Mouse (Mus musculus) adrenal gland, adult 2 months (tissue): ENCODE measurements at regions not wholly inside any gene's neighbourhood (a gene's known extent, or its start where the extent isn't known, plus 50 kb on each side); places are given as distances from the start of the nearest gene placed in this dataset.

Experiments
- DNase-seq: peaks from one replicate; pipeline ENCODE4 v3.0.0; 2021

DNA sequence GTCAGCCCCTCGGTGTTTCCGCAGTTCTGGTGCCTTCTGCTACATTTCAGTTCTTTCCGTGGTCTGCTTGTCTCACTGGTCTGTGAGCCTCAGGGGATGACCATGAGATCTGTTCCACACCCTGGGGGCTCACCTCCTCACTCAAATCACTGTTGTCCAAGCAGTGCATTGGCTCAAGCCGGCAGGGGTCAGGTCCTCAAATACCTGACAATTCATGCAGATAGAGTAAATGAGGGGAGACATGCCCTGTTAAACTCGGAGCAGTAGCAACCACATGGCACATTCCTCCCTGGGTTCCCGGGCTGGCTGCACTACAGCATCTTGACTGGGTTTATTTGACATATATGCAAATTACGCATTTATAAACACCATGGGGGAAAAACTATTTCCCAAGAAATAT, 84.0 kb upstream of the Zmiz1 start:
- DNase-seq, result no peak

GRCm38 (mm10) chr14:25377091-25377490, 81.9 kb upstream of the Zmiz1 start:
- no peak for DNase-seq

DNA sequence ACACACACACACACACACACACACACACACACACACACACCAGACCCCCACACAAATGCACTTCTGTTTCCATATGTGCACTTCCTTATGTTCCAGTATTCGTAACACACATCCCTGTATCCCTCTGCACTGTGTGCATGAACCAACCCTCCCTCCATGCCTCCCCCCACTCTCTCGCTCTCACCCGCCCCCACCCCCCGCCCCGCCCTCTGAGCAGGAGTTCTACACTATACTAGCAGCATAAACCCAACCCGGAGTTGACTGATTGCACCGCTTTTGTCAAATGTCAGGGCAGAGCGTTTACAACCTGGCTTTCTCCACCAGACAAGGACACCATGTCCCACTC, 81.5 kb upstream of the Zmiz1 start:
- no peak for DNase-seq

DNA sequence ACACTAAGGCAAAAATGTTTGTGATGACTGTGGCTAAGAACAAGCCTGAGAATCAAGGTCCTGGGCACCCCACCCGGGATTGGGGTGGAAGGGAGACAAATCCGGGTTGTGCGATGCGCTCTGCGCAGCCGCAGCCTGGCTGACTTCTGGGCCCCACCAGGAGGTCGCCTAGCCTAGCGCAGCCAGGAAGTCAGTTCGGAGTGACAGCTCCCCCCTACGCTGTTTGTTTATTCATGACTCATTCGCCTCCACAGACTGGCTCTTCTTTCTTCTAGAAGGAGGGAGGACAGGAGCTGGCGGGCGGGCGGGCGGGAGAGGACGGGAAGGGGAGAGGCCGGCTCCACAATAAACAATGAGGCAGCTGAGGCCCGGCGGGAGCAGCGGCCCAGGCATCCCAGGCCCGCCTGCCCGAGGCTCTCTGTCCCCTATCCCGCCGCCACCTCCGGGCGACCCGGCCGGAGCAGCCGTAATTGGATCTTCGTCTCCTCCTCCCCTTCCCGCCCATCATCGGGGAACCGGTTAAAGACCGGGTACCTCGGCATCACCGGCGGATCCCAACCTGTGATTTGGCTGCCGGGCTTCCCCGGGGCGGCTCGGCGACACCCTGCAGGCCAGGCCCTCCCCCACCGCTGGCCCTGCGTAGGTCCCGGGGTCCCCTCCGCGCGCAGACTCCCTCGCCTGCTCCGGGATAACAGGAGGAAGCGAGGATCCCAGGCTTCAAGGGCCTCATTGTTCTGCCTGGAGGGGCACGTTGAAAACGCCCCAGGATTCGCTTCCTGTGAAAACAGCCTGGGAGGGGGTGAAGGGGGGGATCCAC, 80.9 kb upstream of the Zmiz1 start:
- DNase-seq, result peak; percentile 92

- peak; percentile 55 for DNase-seq
These were observed 80.2 kb upstream of the Zmiz1 start for GRCm38 (mm10) chr14:25378717-25379224.

GRCm38 (mm10) chr14:25383169-25383824, 75.7 kb upstream of the Zmiz1 start:
- no peak for DNase-seq

DNA sequence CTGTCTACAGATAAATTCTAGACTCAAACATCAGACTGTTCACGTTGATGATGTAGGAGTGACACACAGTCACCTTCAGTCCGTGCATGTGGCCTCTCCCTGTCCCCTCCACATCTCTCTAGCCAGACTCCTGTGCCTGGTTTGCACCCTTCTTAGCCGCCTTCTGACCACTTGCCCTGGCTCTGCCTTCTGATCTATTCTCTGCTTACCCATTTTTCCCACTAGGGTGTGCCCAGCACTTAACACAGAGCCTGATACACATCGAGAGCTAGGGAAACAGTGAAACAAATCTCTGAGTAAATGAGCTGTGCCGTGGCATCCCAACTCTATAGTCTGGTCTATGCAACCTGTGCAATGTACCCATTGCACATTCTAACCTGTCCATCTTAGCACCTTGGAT, 73.3 kb upstream of the Zmiz1 start:
- peak; percentile 32 for DNase-seq

DNA sequence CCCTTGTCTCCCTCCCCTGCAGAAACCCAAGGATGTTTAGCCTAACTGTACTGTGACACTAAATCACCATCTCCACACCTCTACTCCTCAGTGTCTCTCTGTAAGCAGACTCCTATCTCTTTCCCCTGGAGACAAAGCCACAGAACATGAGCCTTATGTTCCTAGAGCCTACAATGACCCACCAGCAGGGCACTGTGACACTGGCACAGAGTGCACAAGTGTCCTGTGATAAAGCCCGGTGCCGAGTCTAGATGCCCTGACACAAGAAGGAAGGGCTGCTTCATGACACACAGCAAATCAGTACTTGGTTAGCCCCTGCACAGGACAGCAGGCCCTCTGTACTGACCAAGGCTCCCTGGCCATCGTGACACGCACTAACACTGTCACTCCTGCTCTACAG, 71.2 kb upstream of the Zmiz1 start:
- no peak for DNase-seq

GRCm38 (mm10) chr14:25389314-25389713, 69.7 kb upstream of the Zmiz1 start:
- no peak for DNase-seq

DNA sequence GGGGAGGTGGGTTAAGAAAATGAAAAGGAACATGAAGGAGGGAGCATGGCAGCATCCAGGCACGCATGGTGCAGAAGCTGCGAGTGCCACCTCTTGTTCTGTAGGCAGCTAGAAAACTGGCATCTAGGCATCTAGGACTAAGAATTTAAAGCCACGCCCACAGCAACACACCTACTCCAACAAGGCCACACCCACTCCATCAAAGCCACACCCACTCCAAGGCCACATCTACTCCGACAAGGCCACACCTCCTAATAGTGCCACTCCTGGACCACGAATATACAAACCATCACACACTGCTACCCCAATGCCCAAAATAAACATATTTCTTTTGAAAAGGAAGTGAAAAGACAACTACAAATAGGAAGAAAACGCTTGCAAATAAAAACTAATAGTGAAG, 66.6 kb upstream of the Zmiz1 start:
- no peak for DNase-seq

DNA sequence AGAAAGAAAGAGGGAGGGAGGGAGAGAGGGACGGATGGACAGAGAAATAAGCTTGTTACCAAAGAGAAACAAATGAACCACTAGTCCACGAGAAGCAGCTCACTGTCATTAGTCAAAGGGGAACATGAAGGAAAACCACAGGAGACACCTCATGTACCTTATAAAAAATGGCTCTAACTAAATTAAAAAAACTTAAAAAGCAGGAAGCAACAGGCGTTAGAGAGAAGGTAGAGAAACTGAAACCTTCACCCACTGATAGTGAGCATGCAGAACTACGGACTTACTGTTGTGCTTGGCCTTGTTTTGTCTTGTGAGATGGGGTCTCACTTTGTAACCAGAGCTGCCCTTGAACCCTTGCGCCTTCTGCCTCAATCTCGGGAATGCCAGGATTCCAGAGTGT, 66.0 kb upstream of the Zmiz1 start:
- DNase-seq, result no peak

DNA sequence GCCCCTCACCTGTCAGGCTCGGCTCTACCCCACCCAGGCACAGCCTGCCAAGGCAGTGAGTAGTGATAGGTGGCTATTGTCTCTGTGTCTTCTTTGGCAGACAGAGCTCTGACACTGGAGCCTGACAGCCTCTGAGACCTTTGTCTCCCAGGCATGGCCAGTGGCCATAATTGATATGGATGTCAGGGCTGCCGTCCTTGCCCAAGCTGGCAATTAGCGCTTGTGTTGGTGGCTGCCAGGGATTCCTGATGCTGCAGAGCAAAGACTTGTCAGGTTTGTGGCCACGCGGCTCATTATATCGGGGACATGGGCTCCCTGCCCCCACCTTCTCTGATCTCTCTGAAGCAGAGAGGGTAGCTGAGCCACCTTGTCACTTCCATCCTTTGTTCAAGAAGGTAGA, 64.1 kb upstream of the Zmiz1 start:
- peak; percentile 31 for DNase-seq

DNA sequence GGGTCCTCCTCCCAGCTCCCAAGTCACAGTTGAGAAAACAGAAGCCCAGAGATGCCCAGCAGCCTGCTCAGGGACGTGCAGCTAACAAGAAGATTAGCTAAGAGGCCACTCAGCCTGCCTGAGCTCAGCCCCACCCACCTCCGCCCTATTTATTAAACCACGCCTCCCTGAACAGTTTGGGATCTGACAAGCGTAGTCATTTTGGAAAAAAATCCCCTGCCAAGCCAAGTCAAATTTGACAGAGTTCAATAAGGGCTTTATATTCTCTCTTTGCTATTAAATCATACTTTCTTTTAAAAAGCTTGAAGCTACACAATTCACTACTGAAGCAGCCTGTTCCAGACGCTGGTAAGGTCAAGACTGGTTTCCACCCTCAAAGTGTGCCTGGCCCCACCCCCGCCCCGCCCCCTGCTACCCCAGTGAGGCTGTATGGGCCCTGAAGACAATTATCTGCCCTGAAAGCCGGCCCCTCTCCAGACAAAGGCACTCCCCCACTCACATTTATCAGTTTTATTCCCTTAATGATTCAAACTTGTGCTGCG, 61.9 kb upstream of the Zmiz1 start:
- peak; percentile 86 for DNase-seq

- peak; percentile 37 for DNase-seq
These were observed 61.2 kb upstream of the Zmiz1 start for GRCm38 (mm10) chr14:25397751-25398150.

DNA sequence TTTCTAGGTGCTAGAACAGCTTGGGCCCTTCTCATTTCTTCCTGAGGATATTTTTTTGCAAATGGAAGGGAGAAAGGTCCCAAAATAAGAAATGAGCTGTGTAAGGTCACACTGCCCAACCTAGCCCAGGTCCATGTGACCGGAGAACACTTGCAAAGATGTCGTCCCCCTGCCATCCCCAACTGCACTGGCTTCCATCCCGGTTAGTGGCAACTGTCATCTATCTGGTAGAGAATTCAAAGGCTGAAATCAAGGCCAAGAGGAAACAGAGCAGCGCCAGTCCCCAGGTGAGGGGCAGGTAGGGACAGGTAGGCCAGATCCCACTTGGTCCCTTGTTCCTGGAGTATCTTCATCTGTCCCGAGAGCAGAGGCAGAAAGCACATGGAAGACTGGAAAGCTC, 60.2 kb upstream of the Zmiz1 start:
- no peak for DNase-seq

DNA sequence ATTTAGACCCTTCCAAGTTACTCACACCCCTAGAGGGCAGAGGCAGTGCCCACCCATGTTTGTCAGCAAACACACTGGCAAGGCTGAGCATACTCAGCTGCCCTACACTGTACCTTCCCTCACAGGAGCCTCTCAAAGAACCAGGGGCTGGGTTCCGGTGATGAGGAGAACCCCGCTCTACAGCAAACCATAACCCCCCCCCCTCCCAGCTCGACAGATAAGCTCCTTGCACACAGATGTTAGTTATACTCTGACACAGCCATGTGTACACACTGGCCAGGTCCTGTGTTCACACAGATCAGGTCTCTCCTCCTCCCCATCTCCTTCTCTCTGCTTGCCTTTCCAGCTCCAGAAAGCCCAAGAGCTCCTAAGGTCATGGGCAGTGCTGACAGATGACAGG, 59.7 kb upstream of the Zmiz1 start:
- no peak for DNase-seq

GRCm38 (mm10) chr14:25401104-25401963, 57.7 kb upstream of the Zmiz1 start:
- no peak for DNase-seq

DNA sequence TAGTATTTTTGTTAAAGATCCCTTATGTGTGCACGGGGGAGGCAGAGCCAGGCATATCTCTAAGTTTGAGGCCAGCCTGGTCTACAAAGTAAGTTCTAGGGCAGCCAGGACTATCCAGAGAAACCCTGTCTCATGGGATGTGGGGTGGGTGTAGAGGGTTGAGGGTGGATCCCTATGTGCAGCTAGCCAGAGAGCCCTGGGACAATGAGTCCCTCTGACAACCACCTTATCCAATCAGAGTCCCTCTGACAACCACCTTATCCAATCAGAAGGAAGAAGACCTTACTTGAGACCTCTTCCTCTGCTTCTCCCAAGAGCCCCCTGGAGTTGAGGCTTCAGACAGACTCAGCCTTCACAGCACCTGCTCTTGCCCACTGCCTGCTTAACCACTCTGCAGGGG, 56.6 kb upstream of the Zmiz1 start:
- DNase-seq, result no peak

DNA sequence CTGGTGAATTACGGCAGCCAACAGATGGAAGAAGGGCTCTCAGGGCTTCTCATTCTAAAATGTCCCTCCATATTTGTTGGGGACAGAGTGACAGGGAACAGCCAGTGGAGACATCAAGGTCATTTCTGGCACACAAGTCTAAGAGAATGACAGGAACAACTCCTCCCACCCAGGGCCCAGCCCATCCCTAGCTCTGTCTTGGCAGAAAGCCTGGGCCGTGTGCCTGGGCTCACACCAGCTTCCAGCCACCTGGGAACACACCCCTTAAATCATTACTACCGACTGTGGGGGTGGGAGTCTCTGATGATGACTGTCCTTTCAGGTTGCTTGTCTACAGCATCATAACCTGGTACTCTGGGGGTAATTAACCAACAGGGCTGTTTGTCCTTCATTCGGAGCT, 53.8 kb upstream of the Zmiz1 start:
- DNase-seq, result peak; percentile 74

DNA sequence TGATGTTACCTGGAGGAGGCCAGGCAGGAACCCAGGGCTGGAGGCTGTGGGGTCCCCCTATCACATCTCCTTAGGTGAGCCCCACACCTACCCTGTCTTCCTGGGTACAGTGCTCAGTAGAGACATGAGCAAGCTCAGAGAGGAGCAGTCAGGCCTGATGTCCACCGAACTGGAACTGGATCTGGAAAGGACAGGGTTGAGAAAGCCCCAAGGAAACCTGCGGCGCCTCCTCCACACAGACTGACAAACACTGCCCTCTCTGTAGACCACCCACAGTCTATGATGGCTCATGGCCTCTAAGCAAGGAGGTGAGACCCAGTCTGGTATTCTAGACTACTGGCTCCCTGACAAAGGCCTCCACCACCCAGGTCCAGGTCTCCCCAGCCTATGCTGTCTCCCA, 52.9 kb upstream of the Zmiz1 start:
- no peak for DNase-seq

- DNase-seq, result no peak
These were observed 52.4 kb upstream of the Zmiz1 start for GRCm38 (mm10) chr14:25406613-25407012.

GRCm38 (mm10) chr14:25407111-25407510, 51.9 kb upstream of the Zmiz1 start:
- peak; percentile 52 for DNase-seq
